Mouse (Mus musculus) liver, embryonic 11.5 days (tissue): ENCODE measurements around the gene Hnrnpab. TPM values are rescaled to one million over a fixed set of nuclear protein-coding genes. Genes with fewer than 3 reads are reported as not detected.

Experiments used
- ATAC-seq: fragments of 200-750 bp; cut with Nextera tagmentation; replicated peaks from 2 replicates; pipeline ENCODE4 v1.8.0; 2017; ENCODE audit warnings: moderate number of reproducible peaks, mild to moderate bottlenecking, moderate TSS enrichment, moderate library complexity; ENCODE audit not compliant: low FRiP score
- DNase-seq: peaks from one replicate; pipeline ENCODE4 v3.0.0-alpha.2; 2017; ENCODE audit warnings: low spot score
- H3K27ac ChIP-seq: fragments of 300-500 bp; sonication (generic); 2 replicates; pipeline ENCODE4 v1.5.1; 2014; ENCODE audit warnings: mild to moderate bottlenecking, low read depth, low read length, control low read depth
- H3K27me3 ChIP-seq: fragments of 300-500 bp; sonication (generic); replicated peaks from 2 replicates; pipeline ENCODE4 v1.6.1; 2014; ENCODE audit warnings: low read length, mixed read lengths; ENCODE audit not compliant: control insufficient read depth, insufficient read depth
- H3K36me3 ChIP-seq: fragments of 300-500 bp; sonication (generic); 2 replicates; pipeline ENCODE4 v1.6.1; 2014; ENCODE audit warnings: mild to moderate bottlenecking, low read length, moderate library complexity, mixed read lengths; ENCODE audit not compliant: control insufficient read depth, insufficient read depth
- H3K4me1 ChIP-seq: fragments of 300-500 bp; sonication (generic); replicated peaks from 2 replicates; pipeline ENCODE4 v1.6.1; 2014; ENCODE audit warnings: low read length, mixed read lengths; ENCODE audit not compliant: control insufficient read depth, insufficient read depth
- H3K4me2 ChIP-seq: fragments of 300-500 bp; sonication (generic); 2 replicates; pipeline ENCODE4 v1.6.1; 2014; ENCODE audit warnings: mild to moderate bottlenecking, control low read depth, moderate library complexity
- H3K4me3 ChIP-seq: fragments of 300-500 bp; sonication (generic); 2 replicates; pipeline ENCODE4 v1.5.1; 2014; ENCODE audit warnings: low read depth, low read length, control low read depth
- H3K9ac ChIP-seq: fragments of 300-500 bp; sonication (generic); 2 replicates; pipeline ENCODE4 v1.6.1; 2014; ENCODE audit warnings: low read depth, low read length, control low read depth
- H3K9me3 ChIP-seq: fragments of 300-500 bp; sonication (generic); 2 replicates; pipeline ENCODE4 v1.6.1; 2016; ENCODE audit warnings: low read length, inconsistent platforms, mixed read lengths; ENCODE audit not compliant: control insufficient read depth
- WGBS: fragments of 180-500 bp; shearing (Covaris S2); extraction: QIAGEN DNeasy Blood & Tissue Kit; methylation state at CpG from one replicate; pipeline ENCODE4 v1.1.7; 2014; 5-methylcytosine and 5-hydroxymethylcytosine counted together
- polyA plus RNA-seq: library from polyadenylated mRNA; unstranded; fragments of >200 nt; fragmentation: Nextera tagmentation; extraction: Ambion mirVana; gene quantifications from 2 replicates; pipeline ENCODE4 v1.2.1, GENCODE M21; 2014

Gene Hnrnpab
- polyA plus RNA-seq, 1 experiment from 2014 or later, result 552 TPM

GRCm38 (mm10) chr11:51555066-51555465 lies 51.6 kb downstream of the Hnrnpab start:
- ATAC-seq (no peak), DNase-seq (no peak)
- WGBS, result 36% methylated on average over 2 of the region's 2 CpGs
- H3K4me1 ChIP-seq, result no peaks in the 10 kb centered on the region; the same call in 1 of the 2 replicates
- H3K9me3 ChIP-seq, result no peaks in the 10 kb centered on the region
- H3K4me2 ChIP-seq, result no peak overlapping the region
- no peak overlapping the region for H3K4me3 ChIP-seq
- no peak overlapping the region for H3K27ac ChIP-seq
- H3K9ac ChIP-seq, result no peak overlapping the region
- H3K36me3 ChIP-seq, result no peaks in the 10 kb centered on the region
- no peaks in the 10 kb centered on the region for H3K27me3 ChIP-seq

GRCm38 (mm10) chr11:51554590-51554989 lies 52.1 kb downstream of the Hnrnpab start:
- no peaks in the 10 kb centered on the region for H3K36me3 ChIP-seq
- H3K27ac ChIP-seq, result no peak overlapping the region
- no peaks in the 10 kb centered on the region for H3K9me3 ChIP-seq
- WGBS, result 68% methylated on average over 9 of the region's 10 CpGs
- H3K4me1 ChIP-seq, result no peaks in the 10 kb centered on the region; the same call in 1 of the 2 replicates
- no peak overlapping the region for H3K4me2 ChIP-seq
- no peaks in the 10 kb centered on the region for H3K27me3 ChIP-seq
- H3K9ac ChIP-seq, result no peak overlapping the region
- DNase-seq (no peak), ATAC-seq (no peak)
- H3K4me3 ChIP-seq, result no peak overlapping the region

GRCm38 (mm10) chr11:51552091-51552490 lies 54.6 kb downstream of the Hnrnpab start:
- 55% methylated on average over 3 of the region's 3 CpGs for WGBS

GRCm38 (mm10) chr11:51551253-51551652 lies 55.4 kb downstream of the Hnrnpab start:
- Histone ChIP-seq H3K4me2 (no peak overlapping the region), H3K27ac (no peak overlapping the region), H3K9me3 (no peaks in the 10 kb centered on the region), H3K9ac (no peak overlapping the region), H3K36me3 (no peaks in the 10 kb centered on the region), H3K4me3 (no peak overlapping the region), H3K4me1 (no peaks in the 10 kb centered on the region; the same call in 1 of the 2 replicates), H3K27me3 (no peaks in the 10 kb centered on the region)
- DNase-seq, result no peak
- WGBS, result 54% methylated on average over 5 of the region's 5 CpGs
- no peak for ATAC-seq

More at GRCm38 (mm10) chr11:51552091-51552490, 54.6 kb downstream of the Hnrnpab start:
- Histone ChIP-seq H3K27ac (no peak overlapping the region), H3K36me3 (no peaks in the 10 kb centered on the region), H3K9ac (no peak overlapping the region), H3K9me3 (no peaks in the 10 kb centered on the region), H3K4me1 (no peaks in the 10 kb centered on the region; the same call in 1 of the 2 replicates), H3K27me3 (no peaks in the 10 kb centered on the region), H3K4me3 (no peak overlapping the region), H3K4me2 (no peak overlapping the region)
- no peak for DNase-seq
- ATAC-seq, result no peak

Other genes starting within 250 kb of the Hnrnpab start
- gene Phykpl, start 22.1 kb downstream of the Hnrnpab start, polyA plus RNA-seq, result 28.6 and 29.8 TPM in 2 replicates
- gene Nhp2, start 12.9 kb upstream of the Hnrnpab start, polyA plus RNA-seq, result 347 and 349 TPM in 2 replicates
- gene Rmnd5b, start 29.0 kb upstream of the Hnrnpab start, polyA plus RNA-seq, result 47.8 and 52.2 TPM in 2 replicates
- gene N4bp3, start 44.0 kb upstream of the Hnrnpab start, polyA plus RNA-seq, result 7.2 and 7.9 TPM in 2 replicates
- 1.3 and 1.5 TPM in 2 replicates for gene D930048N14Rik, start 44.1 kb upstream of the Hnrnpab start, polyA plus RNA-seq
- 60.4 and 66.0 TPM in 2 replicates for gene 0610009B22Rik, start 82.0 kb upstream of the Hnrnpab start, polyA plus RNA-seq
- 16.8 and 18.1 TPM in 2 replicates for gene Sec24a, start 156.8 kb upstream of the Hnrnpab start, polyA plus RNA-seq
- gene Sar1b, start 156.8 kb upstream of the Hnrnpab start, polyA plus RNA-seq, result 110 and 122 TPM in 2 replicates